ENCODE assay signal across 9 mouse cellular contexts in genomic region chr11:4729603-4730002, GRCm38 (mm10). TPM values are rescaled to one million over a fixed set of nuclear protein-coding genes. Genes with fewer than 3 reads are reported as not detected.
DNase-seq lines count a peak whose midpoint lies in the region; ATAC-seq lines count a peak whose summit lies in the region.
"Had no signal": no experiment of that assay in that cellular context is flagged by ENCODE, and none has a peak within 500 bp of the region (broad histone marks: within the 10 kb centered on the region; RNA-seq: fewer than 3 reads in every experiment).

No protein-coding gene starts in this region.

- no peak overlapping the region for H3K27ac ChIP-seq in liver, embryonic 12.5 days

- no peak overlapping the region for H3K9ac ChIP-seq in liver, embryonic 12.5 days

- peak; percentile 40 for DNase-seq in liver
- peak; percentile 85 for DNase-seq in adrenal gland, adult 2 months
- peak; percentile 96 for DNase-seq in gonadal fat pad, adult 2 months (ENCODE audit: low read depth)
- peak; percentile 32 for DNase-seq in ovary, postnatal 14 days (ENCODE audit: low spot score)
- DNase-seq in left cerebral cortex, adult 11 months (ENCODE audit: low spot score), result no peak
- DNase-seq in layer of hippocampus, adult 18-20 months (ENCODE audit: low spot score in 2 of 2), result no peak
- DNase-seq in left cerebral cortex, adult 8-10 months (ENCODE audit: low spot score in 2 of 2), result no peak

- no peak for ATAC-seq in liver, embryonic 12.5 days

- H3K4me3 ChIP-seq in liver, embryonic 12.5 days, result no peak overlapping the region
- H3K4me3 ChIP-seq: erythroblast, embryonic 14.5 days had no signal

- no peak overlapping the region for H3K4me2 ChIP-seq in liver, embryonic 12.5 days

- H3K27me3 ChIP-seq in liver, embryonic 12.5 days (replicated peaks), result no peaks in the 10 kb centered on the region

- 53% methylated on average over 12 of the region's 12 CpGs for WGBS in liver, embryonic 12.5 days (ENCODE audit: insufficient replicate concordance)

- H3K9me3 ChIP-seq in liver, embryonic 12.5 days (replicated peaks), result no peaks in the 10 kb centered on the region

- H3K36me3 ChIP-seq in liver, embryonic 12.5 days, result peaks cover 12% of the 10 kb centered on the region

- H3K4me1 ChIP-seq in liver, embryonic 12.5 days, result no peaks in the 10 kb centered on the region

RNA-seq across cellular contexts. Expression of gene Cabp7, which starts 17.0 kb away (rescaled TPM):
- 0.05 and 0.06 TPM in 2 replicates for polyA plus RNA-seq in liver, embryonic 12.5 days (2016; fragmentation: Nextera tagmentation; extraction: Ambion mirVana)
- under 1 TPM in 1 of 2 experiments, not detected in 1; 0.24 TPM for total RNA-seq in adrenal gland, adult 2 months (2021)
- 0.08 and 0.28 TPM in 2 replicates for polyA plus RNA-seq in adrenal gland, adult 2 months (2012; rRNA removed)
- polyA plus RNA-seq in gonadal fat pad, adult 2 months (2012; rRNA removed), result 0.07 TPM in 1 of 2 replicates, not detected in the other
- total RNA-seq in layer of hippocampus, adult 18-20 months (2021), result 100 to 1,000 TPM; 320 to 358 TPM
- 10 to 100 TPM; 23.9 to 30.2 (median 24.9) TPM for total RNA-seq in left cerebral cortex, adult 8-10 months (2022)
- polyA plus RNA-seq: erythroblast, embryonic 14.5 days had no signal

RNA-seq across cellular contexts. Expression of gene Zmat5, which starts 25.1 kb away (rescaled TPM):
- polyA plus RNA-seq in liver, embryonic 12.5 days (2016; fragmentation: Nextera tagmentation; extraction: Ambion mirVana), result 33.4 and 33.8 TPM in 2 replicates
- total RNA-seq in adrenal gland, adult 2 months (2021), result 10 to 100 TPM; 45.6 to 60.6 TPM
- 52.9 and 67.8 TPM in 2 replicates for polyA plus RNA-seq in adrenal gland, adult 2 months (2012; rRNA removed)
- 32.7 and 38.8 TPM in 2 replicates for polyA plus RNA-seq in gonadal fat pad, adult 2 months (2012; rRNA removed)
- 10 to 100 TPM; 32.4 to 34.4 TPM for total RNA-seq in layer of hippocampus, adult 18-20 months (2021)
- 10 to 100 TPM; 22.7 to 38.8 (median 27.7) TPM for total RNA-seq in left cerebral cortex, adult 8-10 months (2022)

RNA-seq across cellular contexts. Expression of gene Uqcr10, which starts 25.5 kb away (rescaled TPM):
- polyA plus RNA-seq in liver, embryonic 12.5 days (2016; fragmentation: Nextera tagmentation; extraction: Ambion mirVana), result 698 and 713 TPM in 2 replicates
- total RNA-seq in adrenal gland, adult 2 months (2021), result 1,000 to 10,000 TPM in 1 of 2 experiments, 100 to 1,000 TPM in 1; 942 to 1,033 TPM
- polyA plus RNA-seq in adrenal gland, adult 2 months (2012; rRNA removed), result 916 and 1,226 TPM in 2 replicates
- polyA plus RNA-seq in gonadal fat pad, adult 2 months (2012; rRNA removed), result 542 and 896 TPM in 2 replicates
- 100 to 1,000 TPM; 372 to 389 TPM for total RNA-seq in layer of hippocampus, adult 18-20 months (2021)
- 100 to 1,000 TPM; 312 to 352 (median 336) TPM for total RNA-seq in left cerebral cortex, adult 8-10 months (2022)

Comparison
In these comparisons a context has a peak if more than half of its experiments do, and no peak if none do; other contexts are left out.
1. DNase-seq: peak in liver (single experiment), adrenal gland, adult 2 months (single experiment), gonadal fat pad, adult 2 months (single experiment) and ovary, postnatal 14 days (single experiment); none in left cerebral cortex, adult 11 months (single experiment), layer of hippocampus, adult 18-20 months (0 of 2) and left cerebral cortex, adult 8-10 months (0 of 2).
2. RNA of gene Cabp7, which starts 17.0 kb away (total RNA-seq): 320 to 358 TPM in layer of hippocampus, adult 18-20 months and 23.9 to 30.2 TPM in left cerebral cortex, adult 8-10 months; 0.24 TPM in adrenal gland, adult 2 months; every median in the first group is over 10 times any median in the second.